Mouse (Mus musculus): ENCODE data around the gene Anxa3.

DNA sequence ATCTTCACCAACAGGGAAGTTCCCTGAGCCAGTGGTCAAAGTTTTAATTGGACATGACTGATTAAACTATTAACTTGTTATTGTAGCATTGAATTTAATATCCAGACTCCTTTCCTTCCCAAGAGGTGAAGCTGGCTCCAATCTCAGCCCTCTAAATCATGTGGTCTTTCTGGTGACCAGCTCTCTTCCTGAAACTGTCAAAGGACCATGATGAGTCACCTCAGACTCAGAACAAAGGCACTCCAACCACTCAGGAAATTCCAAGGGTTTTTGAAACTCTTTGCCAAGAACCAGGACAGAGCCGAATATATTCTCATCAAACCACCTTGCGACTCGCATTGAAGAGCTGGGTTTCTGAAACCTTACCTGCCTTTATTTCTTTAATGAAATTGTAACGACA lies 11.2 kb downstream of the Anxa3 start:
- no peak for TF ChIP-seq POLR2A (IDR thresholded peaks at IDR 0.05; ENCODE audit: control insufficient read depth, extremely low read depth, insufficient read depth, low read length, poor library complexity)
- no peak for TF ChIP-seq CTCF (IDR thresholded peaks at IDR 0.05; ENCODE audit: borderline replicate concordance, control insufficient read depth, extremely low read depth, insufficient read depth, low read length, poor library complexity)
